Mouse (Mus musculus) midbrain, embryonic 13.5 days (tissue): ENCODE results near the gene Myh7. TPM values are rescaled to one million over a fixed set of nuclear protein-coding genes. Genes with fewer than 3 reads are reported as not detected.
A peak's percentile ranks its signal among the peaks of the same experiment; 100 is the strongest.

ENCODE experiments used
- ATAC-seq: fragments of 200-750 bp; cut with Nextera tagmentation; 2 replicates; pipeline ENCODE4 v1.8.0; 2017; ENCODE audit warnings: mild to moderate bottlenecking, moderate TSS enrichment, moderate library complexity
- H3K27ac ChIP-seq: fragments of 300-500 bp; sonication (generic); 2 replicates; pipeline ENCODE4 v1.5.1; 2015; ENCODE audit warnings: inconsistent platforms, mild to moderate bottlenecking, moderate library complexity
- H3K27me3 ChIP-seq: fragments of 300-500 bp; sonication (generic); 2 replicates; pipeline ENCODE4 v1.6.1; 2015; ENCODE audit warnings: mild to moderate bottlenecking, inconsistent platforms
- H3K36me3 ChIP-seq: fragments of 300-500 bp; sonication (generic); 2 replicates; pipeline ENCODE4 v1.6.1; 2015; ENCODE audit warnings: mild to moderate bottlenecking, inconsistent platforms
- H3K4me1 ChIP-seq: fragments of 300-500 bp; sonication (generic); replicated peaks from 2 replicates; pipeline ENCODE4 v1.6.1; 2015; ENCODE audit warnings: inconsistent platforms
- H3K4me2 ChIP-seq: fragments of 300-500 bp; sonication (generic); replicated peaks from 2 replicates; pipeline ENCODE4 v1.6.1; 2015; ENCODE audit warnings: moderate library complexity, mild to moderate bottlenecking, inconsistent platforms
- H3K4me3 ChIP-seq: fragments of 300-500 bp; sonication (generic); replicated peaks from 2 replicates; pipeline ENCODE4 v1.5.1; 2015; ENCODE audit warnings: mild to moderate bottlenecking, inconsistent platforms
- H3K9ac ChIP-seq: fragments of 300-500 bp; sonication (generic); replicated peaks from 2 replicates; pipeline ENCODE4 v1.6.1; 2015; ENCODE audit warnings: mild to moderate bottlenecking, inconsistent platforms
- H3K9me3 ChIP-seq: fragments of 300-500 bp; sonication (generic); 2 replicates; pipeline ENCODE4 v1.6.1; 2016; ENCODE audit warnings: mild to moderate bottlenecking, inconsistent platforms
- WGBS: fragments of 180-500 bp; shearing (Covaris S2); methylation state at CpG from one replicate; pipeline ENCODE4 v1.1.7; 2015; 5-methylcytosine and 5-hydroxymethylcytosine counted together
- polyA plus RNA-seq: library from polyadenylated mRNA; unstranded; fragments of >200 nt; fragmentation: Nextera tagmentation; extraction: Ambion mirVana; gene quantifications from 2 replicates; pipeline ENCODE4 v1.2.1, GENCODE M21; 2015

The Myh7 gene
- polyA plus RNA-seq, 1 experiment from 2014 or later, result 4.6 TPM

GRCm38 (mm10) chr14:55016876-55017275 lies 22.4 kb upstream of the Myh7 start:
- no peak overlapping the region for H3K9ac ChIP-seq
- ATAC-seq, result no peak
- peaks cover 21% of the 10 kb centered on the region for H3K36me3 ChIP-seq
- no peak overlapping the region for H3K4me3 ChIP-seq
- no peak overlapping the region for H3K4me2 ChIP-seq
- WGBS, result 92% methylated on average over 16 of the region's 16 CpGs
- H3K4me1 ChIP-seq, result peaks cover 14% of the 10 kb centered on the region
- no peaks in the 10 kb centered on the region for H3K9me3 ChIP-seq
- H3K27me3 ChIP-seq, result no peaks in the 10 kb centered on the region
- no peak overlapping the region for H3K27ac ChIP-seq

GRCm38 (mm10) chr14:55015767-55016111 lies 21.3 kb upstream of the Myh7 start:
- Histone ChIP-seq H3K4me3 (peak overlapping the region; percentile 84), H3K27ac (peak overlapping the region; percentile 65), H3K36me3 (peaks cover 10% of the 10 kb centered on the region), H3K27me3 (no peaks in the 10 kb centered on the region), H3K9ac (peak overlapping the region; percentile 77), H3K4me2 (peak overlapping the region; percentile 87), H3K9me3 (peaks cover 2% of the 10 kb centered on the region; the same call in 1 of the 2 replicates), H3K4me1 (peaks cover 14% of the 10 kb centered on the region)
- no peak for ATAC-seq
- WGBS, result 0% methylated on average over 17 of the region's 17 CpGs

GRCm38 (mm10) chr14:55014991-55015766 lies 20.8 kb upstream of the Myh7 start, which contains the start of gene Ngdn:
TSS of gene Ngdn (plus strand) at chr14:55015454.
- WGBS, result under 1% methylated on average over 36 of the region's 36 CpGs

GRCm38 (mm10) chr14:55014591-55014990 lies 20.2 kb upstream of the Myh7 start:
- peak overlapping the region; percentile 94 for H3K27ac ChIP-seq
- under 1% methylated on average over 27 of the region's 27 CpGs for WGBS
- peaks cover 2% of the 10 kb centered on the region; the same call in 1 of the 2 replicates for H3K9me3 ChIP-seq
- H3K4me1 ChIP-seq, result peaks cover 9% of the 10 kb centered on the region
- peak overlapping the region; percentile 46 for H3K4me3 ChIP-seq
- ATAC-seq, result no peak; the same call in 1 of the 2 replicates
- peaks cover 3% of the 10 kb centered on the region; the same call in 1 of the 2 replicates for H3K36me3 ChIP-seq
- H3K27me3 ChIP-seq, result no peaks in the 10 kb centered on the region
- peak overlapping the region; percentile 58 for H3K4me2 ChIP-seq
- peak overlapping the region; percentile 74 for H3K9ac ChIP-seq

More at GRCm38 (mm10) chr14:55014991-55015766, 20.8 kb upstream of the Myh7 start, which contains the start of gene Ngdn:
- H3K9ac ChIP-seq, result peak within 1 kb of the TSS; percentile 77
- H3K36me3 ChIP-seq, result peaks cover 5% of the 10 kb centered on the region; the same call in 1 of the 2 replicates
- peak within 1 kb of the TSS; percentile 84 for H3K4me3 ChIP-seq
- no peaks in the 10 kb centered on the region for H3K27me3 ChIP-seq
- peak; percentile 97 for ATAC-seq
- peaks cover 2% of the 10 kb centered on the region; the same call in 1 of the 2 replicates for H3K9me3 ChIP-seq
- H3K4me1 ChIP-seq, result peaks cover 9% of the 10 kb centered on the region
- H3K4me2 ChIP-seq, result peak within 1 kb of the TSS; percentile 87
- H3K27ac ChIP-seq, result peak within 1 kb of the TSS; percentile 94

- Histone ChIP-seq H3K36me3 (no peaks in the 10 kb centered on the region), H3K4me3 (no peak overlapping the region), H3K4me1 (peaks cover 3% of the 10 kb centered on the region), H3K9ac (no peak overlapping the region), H3K27me3 (no peaks in the 10 kb centered on the region), H3K4me2 (no peak overlapping the region), H3K27ac (no peak overlapping the region), H3K9me3 (peaks cover 2% of the 10 kb centered on the region; the same call in 1 of the 2 replicates)
- ATAC-seq, result no peak
- WGBS, result 54% methylated on average over 4 of the region's 4 CpGs
Measured at GRCm38 (mm10) chr14:55011116-55011515, 16.7 kb upstream of the Myh7 start.

GRCm38 (mm10) chr14:55008417-55008816 lies 14.0 kb upstream of the Myh7 start:
- Histone ChIP-seq H3K4me1 (peaks cover 14% of the 10 kb centered on the region), H3K27ac (no peak overlapping the region), H3K27me3 (no peaks in the 10 kb centered on the region), H3K4me2 (no peak overlapping the region), H3K36me3 (no peaks in the 10 kb centered on the region), H3K4me3 (no peak overlapping the region), H3K9me3 (peaks cover 2% of the 10 kb centered on the region; the same call in 1 of the 2 replicates), H3K9ac (no peak overlapping the region)
- ATAC-seq, result no peak
- WGBS, result 80% methylated on average over 8 of the region's 8 CpGs

- Histone ChIP-seq H3K27me3 (no peaks in the 10 kb centered on the region), H3K36me3 (no peaks in the 10 kb centered on the region), H3K4me1 (peaks cover 14% of the 10 kb centered on the region), H3K4me3 (no peak overlapping the region), H3K27ac (no peak overlapping the region), H3K9me3 (peaks cover 2% of the 10 kb centered on the region; the same call in 1 of the 2 replicates), H3K9ac (no peak overlapping the region), H3K4me2 (no peak overlapping the region)
- 87% methylated on average over 9 of the region's 9 CpGs for WGBS
- no peak for ATAC-seq
Measured at GRCm38 (mm10) chr14:55007120-55007908, 12.9 kb upstream of the Myh7 start.

- H3K27me3 ChIP-seq, result no peaks in the 10 kb centered on the region
- H3K4me2 ChIP-seq, result no peak overlapping the region
- H3K27ac ChIP-seq, result no peak overlapping the region
- peaks cover 14% of the 10 kb centered on the region for H3K4me1 ChIP-seq
- no peaks in the 10 kb centered on the region for H3K36me3 ChIP-seq
- peaks cover 2% of the 10 kb centered on the region; the same call in 1 of the 2 replicates for H3K9me3 ChIP-seq
- H3K9ac ChIP-seq, result no peak overlapping the region
- no peak for ATAC-seq
- no peak overlapping the region for H3K4me3 ChIP-seq
- 78% methylated on average over 3 of the region's 3 CpGs for WGBS
Measured at GRCm38 (mm10) chr14:55006541-55006940, 12.1 kb upstream of the Myh7 start.

- WGBS, result 86% methylated on average over 8 of the region's 8 CpGs
- ATAC-seq, result no peak
- no peak overlapping the region for H3K4me3 ChIP-seq
Measured at GRCm38 (mm10) chr14:55005967-55006366, 11.5 kb upstream of the Myh7 start.

GRCm38 (mm10) chr14:55005506-55005905 lies 11.1 kb upstream of the Myh7 start:
- H3K36me3 ChIP-seq, result no peaks in the 10 kb centered on the region
- no peaks in the 10 kb centered on the region for H3K9me3 ChIP-seq
- H3K27me3 ChIP-seq, result no peaks in the 10 kb centered on the region
- no peak overlapping the region for H3K4me2 ChIP-seq
- ATAC-seq, result no peak
- H3K27ac ChIP-seq, result no peak overlapping the region
- WGBS, result 87% methylated on average over 2 of the region's 2 CpGs
- H3K4me3 ChIP-seq, result no peak overlapping the region
- H3K4me1 ChIP-seq, result peaks cover 14% of the 10 kb centered on the region
- no peak overlapping the region for H3K9ac ChIP-seq

More at GRCm38 (mm10) chr14:55005967-55006366, 11.5 kb upstream of the Myh7 start:
- no peaks in the 10 kb centered on the region for H3K27me3 ChIP-seq
- H3K9me3 ChIP-seq, result peaks cover under 1% of the 10 kb centered on the region; the same call in 1 of the 2 replicates
- H3K27ac ChIP-seq, result no peak overlapping the region
- H3K4me2 ChIP-seq, result no peak overlapping the region
- H3K4me1 ChIP-seq, result peaks cover 14% of the 10 kb centered on the region
- no peaks in the 10 kb centered on the region for H3K36me3 ChIP-seq
- no peak overlapping the region for H3K9ac ChIP-seq

- no peak overlapping the region for H3K4me2 ChIP-seq
- no peak for ATAC-seq
- peaks cover 14% of the 10 kb centered on the region for H3K4me1 ChIP-seq
- no peak overlapping the region for H3K27ac ChIP-seq
- H3K9ac ChIP-seq, result no peak overlapping the region
- H3K36me3 ChIP-seq, result no peaks in the 10 kb centered on the region
- H3K4me3 ChIP-seq, result no peak overlapping the region
- WGBS, result 64% methylated on average over 18 of the region's 18 CpGs
- H3K9me3 ChIP-seq, result no peaks in the 10 kb centered on the region
- no peaks in the 10 kb centered on the region for H3K27me3 ChIP-seq
Measured at GRCm38 (mm10) chr14:55003878-55004855, 9.7 kb upstream of the Myh7 start.
